In genomic region chr10:112357669-112358362, GRCm38 (mm10) we compare ENCODE assay signal across 20 mouse cellular contexts.
DNase-seq lines count a peak whose midpoint lies in the region; ATAC-seq and TF ChIP-seq lines count a peak whose summit lies in the region.
"Had no signal": no experiment of that assay in that cellular context is flagged by ENCODE, and none has a peak within 500 bp of the region (broad histone marks: within the 10 kb centered on the region; RNA-seq: fewer than 3 reads in every experiment).

No protein-coding gene starts in this region.

- no peak for TF ChIP-seq CTCF in brain, embryonic 14.5 days (IDR thresholded peaks at IDR 0.05; ENCODE audit: borderline replicate concordance, extremely low read depth, insufficient read depth, insufficient read length)
- TF ChIP-seq CTCF in midbrain, postnatal 0 days (IDR thresholded peaks at IDR 0.05) = no peak
- no peak for TF ChIP-seq CTCF in heart, adult 2 months (IDR thresholded peaks at IDR 0.05)

- no peak for DNase-seq in frontal cortex, postnatal 36 days (ENCODE audit: low spot score in 2 of 2)
- DNase-seq in brain, embryonic 14.5 days (ENCODE audit: low read depth) = peak; percentile 82
- DNase-seq in hindbrain, embryonic 14.5 days (ENCODE audit: low spot score) = peak; percentile 34
- peak; percentile 10 for DNase-seq in midbrain, postnatal 0 days (ENCODE audit: low spot score)
- no peak for DNase-seq in heart, adult 2 months
- DNase-seq: adrenal gland, postnatal 25 days; cerebellum, adult 18-20 months; cerebellum, postnatal 36 days; gastrocnemius, postnatal 14 days; heart, adult 18-20 months; kidney, postnatal 36 days; left cerebral cortex, postnatal 4 days; lung, adult 18-20 months; lung, postnatal 14 days; right cerebral cortex, adult 18-20 months had no signal

- no peak overlapping the region for H3K27ac ChIP-seq in hindbrain, embryonic 14.5 days
- no peak overlapping the region for H3K27ac ChIP-seq in midbrain, postnatal 0 days (ENCODE audit: low read depth, low read length)
- no peak overlapping the region for H3K27ac ChIP-seq in heart, adult 2 months
- H3K27ac ChIP-seq in heart, embryonic 12.5 days (ENCODE audit: poor library complexity, severe bottlenecking) = no peak overlapping the region
- H3K27ac ChIP-seq: left cerebral cortex, adult 2 months had no signal

- intact Hi-C loops in heart, adult 2 months (cut with DNase I) = no loop called here

- TF ChIP-seq EP300 in heart, adult 2 months (IDR thresholded peaks at IDR 0.05; ENCODE audit: insufficient read depth, low read depth, low read length) = no peak

- no peak overlapping the region for H3K4me3 ChIP-seq in hindbrain, embryonic 14.5 days (replicated peaks; ENCODE audit: low read length)
- no peak overlapping the region for H3K4me3 ChIP-seq in midbrain, postnatal 0 days (ENCODE audit: low read depth, low read length)
- no peak overlapping the region for H3K4me3 ChIP-seq in heart, adult 2 months
- no peak overlapping the region for H3K4me3 ChIP-seq in heart, embryonic 12.5 days
- H3K4me3 ChIP-seq: left cerebral cortex, adult 2 months had no signal

- no peaks in the 10 kb centered on the region for H3K9me3 ChIP-seq in hindbrain, embryonic 14.5 days (ENCODE audit: control insufficient read depth, low read length)
- H3K9me3 ChIP-seq in midbrain, postnatal 0 days (ENCODE audit: low read length) = no peaks in the 10 kb centered on the region
- H3K9me3 ChIP-seq in heart, embryonic 12.5 days (replicated peaks) = no peaks in the 10 kb centered on the region

- peak; percentile 73; the same call in 1 of the 2 replicates for ATAC-seq in frontal cortex, adult (ENCODE audit: low TSS enrichment)
- 0 out of 2 replicates have a peak, but pooled peaks have one; percentile 51 for ATAC-seq in hindbrain, embryonic 14.5 days (ENCODE audit: low FRiP score)
- ATAC-seq in midbrain, postnatal 0 days (ENCODE audit: low FRiP score) = no peak
- ATAC-seq in heart, embryonic 12.5 days (ENCODE audit: insufficient number of reproducible peaks, low FRiP score) = no peak
- ATAC-seq: intestine, embryonic 16.5 days had no signal

- no peaks in the 10 kb centered on the region for H3K79me2 ChIP-seq in heart, adult 2 months (replicated peaks; ENCODE audit: control insufficient read depth, insufficient read depth, low read length)

- WGBS in hindbrain, embryonic 14.5 days = 18% methylated on average over 3 of the region's 3 CpGs
- WGBS in midbrain, postnatal 0 days = 25% methylated on average over 3 of the region's 3 CpGs
- WGBS in heart, adult 2 months = 64% methylated on average over 3 of the region's 3 CpGs
- WGBS in heart, embryonic 12.5 days = 69% methylated on average over 3 of the region's 3 CpGs

- H3K9ac ChIP-seq in hindbrain, embryonic 14.5 days = no peak overlapping the region
- H3K9ac ChIP-seq in midbrain, postnatal 0 days (replicated peaks; ENCODE audit: low read length, poor library complexity, severe bottlenecking) = no peak overlapping the region
- H3K9ac ChIP-seq in heart, adult 2 months (ENCODE audit: low read depth, low read length) = no peak overlapping the region
- no peak overlapping the region for H3K9ac ChIP-seq in heart, embryonic 12.5 days

- TF ChIP-seq POLR2A in brain, embryonic 14.5 days (IDR thresholded peaks at IDR 0.05; ENCODE audit: borderline replicate concordance, extremely low read depth, insufficient read depth, insufficient read length, poor library complexity, severe bottlenecking) = no peak
- no peak for TF ChIP-seq POLR2A in heart, adult 2 months (IDR thresholded peaks at IDR 0.05; ENCODE audit: insufficient read depth, low read depth, low read length)

- H3K36me3 ChIP-seq in hindbrain, embryonic 14.5 days (replicated peaks; ENCODE audit: control insufficient read depth, insufficient read depth) = no peaks in the 10 kb centered on the region
- H3K36me3 ChIP-seq in midbrain, postnatal 0 days (ENCODE audit: insufficient read depth, low read length) = no peaks in the 10 kb centered on the region
- H3K36me3 ChIP-seq in heart, adult 2 months (ENCODE audit: control insufficient read depth, insufficient read depth, low read length) = no peaks in the 10 kb centered on the region
- no peaks in the 10 kb centered on the region for H3K36me3 ChIP-seq in heart, embryonic 12.5 days

- H3K4me2 ChIP-seq in hindbrain, embryonic 14.5 days (replicated peaks) = no peak overlapping the region
- H3K4me2 ChIP-seq in midbrain, postnatal 0 days (ENCODE audit: low read depth, low read length, poor library complexity, severe bottlenecking) = no peak overlapping the region
- H3K4me2 ChIP-seq in heart, embryonic 12.5 days = no peak overlapping the region

- H3K4me1 ChIP-seq in hindbrain, embryonic 14.5 days (replicated peaks; ENCODE audit: control insufficient read depth, insufficient read depth, low read length) = 0 out of 2 replicates have a peak, but pooled peaks cover 4% of the 10 kb centered on the region
- H3K4me1 ChIP-seq in midbrain, postnatal 0 days (ENCODE audit: insufficient read depth, low read length) = no peaks in the 10 kb centered on the region
- no peaks in the 10 kb centered on the region for H3K4me1 ChIP-seq in heart, adult 2 months (ENCODE audit: control insufficient read depth, insufficient read depth, low read length)
- H3K4me1 ChIP-seq in heart, embryonic 12.5 days (replicated peaks) = no peaks in the 10 kb centered on the region

- H3K27me3 ChIP-seq in hindbrain, embryonic 14.5 days (ENCODE audit: control insufficient read depth, insufficient read depth, low read length) = no peaks in the 10 kb centered on the region
- no peaks in the 10 kb centered on the region for H3K27me3 ChIP-seq in midbrain, postnatal 0 days (ENCODE audit: insufficient read depth, low read length)
- H3K27me3 ChIP-seq in heart, adult 2 months (ENCODE audit: control insufficient read depth, insufficient read depth, low read length) = no peaks in the 10 kb centered on the region
- no peaks in the 10 kb centered on the region for H3K27me3 ChIP-seq in heart, embryonic 12.5 days (replicated peaks)
- H3K27me3 ChIP-seq: CH12.LX had no signal

Comparison
In these comparisons a context has a peak if more than half of its experiments do, and no peak if none do; other contexts are left out.
1. ATAC-seq: peak in frontal cortex, adult (single experiment) and hindbrain, embryonic 14.5 days (single experiment); none in midbrain, postnatal 0 days (single experiment) and heart, embryonic 12.5 days (single experiment).
2. DNase-seq: peak in brain, embryonic 14.5 days (single experiment), hindbrain, embryonic 14.5 days (single experiment) and midbrain, postnatal 0 days (single experiment); none in frontal cortex, postnatal 36 days (0 of 2) and heart, adult 2 months (0 of 2).